In the genomic region with DNA sequence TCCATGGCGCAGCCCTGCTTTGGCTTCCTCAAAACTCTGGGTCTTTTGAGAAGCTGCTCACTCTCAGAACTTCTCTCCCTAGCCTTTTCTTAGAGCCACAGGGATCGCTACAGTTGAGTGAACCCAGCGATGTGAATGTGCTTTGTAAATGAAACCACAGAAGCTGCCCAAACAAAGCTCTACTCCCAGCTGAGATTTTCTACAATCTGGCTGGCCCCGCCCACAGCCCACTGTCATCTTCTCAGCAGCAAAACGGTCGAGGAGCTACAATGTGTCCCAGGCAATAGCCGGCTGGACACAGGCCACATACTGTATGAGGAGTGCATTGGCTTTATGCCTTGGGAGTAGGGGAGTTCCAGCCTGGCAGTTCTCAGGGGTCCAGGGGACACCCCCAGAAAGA, we compare ENCODE assay signal across 8 mouse cellular contexts. TPM values are rescaled to one million over a fixed set of nuclear protein-coding genes. Genes with fewer than 3 reads are reported as not detected.
A peak's percentile ranks its signal among the peaks of the same experiment; 100 is the strongest.
DNase-seq lines count a peak whose midpoint lies in the region; ATAC-seq lines count a peak whose summit lies in the region.

No protein-coding gene starts in this region.

- peaks cover 10% of the 10 kb centered on the region for H3K4me1 ChIP-seq in forebrain, embryonic 14.5 days (ENCODE audit: control insufficient read depth, insufficient read depth, low read length)

- intact Hi-C loops in heart, postnatal 36 days (cut with DNase I), result loop anchor here (5.0 kb wide), 1 partner anchor 54 kb away; no protein-coding TSS in a partner anchor

- 16% methylated on average over 7 of the region's 7 CpGs for WGBS in forebrain, embryonic 14.5 days

- no peak overlapping the region for H3K4me2 ChIP-seq in forebrain, embryonic 14.5 days (ENCODE audit: low read length)

- peak overlapping the region; percentile 21; the same call in 1 of the 2 replicates for H3K27ac ChIP-seq in forebrain, embryonic 14.5 days (ENCODE audit: low read depth, low read length)

- no peaks in the 10 kb centered on the region for H3K27me3 ChIP-seq in forebrain, embryonic 14.5 days (replicated peaks; ENCODE audit: control insufficient read depth, insufficient read depth, low read length)

- no peak overlapping the region for H3K9ac ChIP-seq in forebrain, embryonic 14.5 days (ENCODE audit: low read length)

- DNase-seq in heart, postnatal 4 days, result peak; percentile 43
- no peak for DNase-seq in heart, adult 9 months (ENCODE audit: low spot score in 2 of 2)
- DNase-seq in Muller cell, postnatal 12 days (ENCODE audit: inconsistent ontology term), result peak; percentile 93
- DNase-seq in forebrain, embryonic 14.5 days (ENCODE audit: low spot score), result peak; percentile 55
- peak; percentile 35 for DNase-seq in lung, postnatal 14 days
- DNase-seq in spleen, postnatal 10 days (ENCODE audit: low spot score in 2 of 2), result no peak
- DNase-seq in cerebellum, adult 9-11 months, result no peak
- no peak for DNase-seq in heart, postnatal 36 days

- H3K9me3 ChIP-seq in forebrain, embryonic 14.5 days (replicated peaks; ENCODE audit: control insufficient read depth, low read length), result no peaks in the 10 kb centered on the region

- H3K36me3 ChIP-seq in forebrain, embryonic 14.5 days (ENCODE audit: control insufficient read depth, insufficient read depth, low read length), result peaks cover 15% of the 10 kb centered on the region; the same call in 1 of the 2 replicates

- no peak for ATAC-seq in forebrain, embryonic 14.5 days

- H3K4me3 ChIP-seq in forebrain, embryonic 14.5 days (ENCODE audit: low read depth, low read length), result no peak overlapping the region

RNA-seq across cellular contexts. Expression of a gene that starts 51.2 kb away (rescaled TPM):
- 10 to 100 TPM; 18.7 to 22.7 TPM for total RNA-seq in heart, postnatal 4 days (2021)
- polyA plus RNA-seq in forebrain, embryonic 14.5 days (2014; fragmentation: Nextera tagmentation; extraction: Ambion mirVana), result 50.1 and 61.6 TPM in 2 replicates
- total RNA-seq in heart, postnatal 36 days (2021), result 10 to 100 TPM; 16.8 to 17.7 TPM

RNA-seq across cellular contexts. Expression of a gene that starts 51.4 kb away (rescaled TPM):
- not detected for total RNA-seq in heart, postnatal 4 days (2021)
- polyA plus RNA-seq in forebrain, embryonic 14.5 days (2014; fragmentation: Nextera tagmentation; extraction: Ambion mirVana), result 0.06 and 0.07 TPM in 2 replicates
- not detected for total RNA-seq in heart, postnatal 36 days (2021)

Comparison
In these comparisons a context has a peak if more than half of its experiments do, and no peak if none do; other contexts are left out.
1. DNase-seq: peak in heart, postnatal 4 days (single experiment), Muller cell, postnatal 12 days (single experiment), forebrain, embryonic 14.5 days (single experiment) and lung, postnatal 14 days (single experiment); none in heart, adult 9 months (0 of 2), spleen, postnatal 10 days (0 of 2), cerebellum, adult 9-11 months (single experiment) and heart, postnatal 36 days (0 of 2).